Mouse (Mus musculus) small intestine, adult 2 months (tissue): ENCODE measurements around the gene Pkd1.

Experiments used
- CTCF ChIP-seq: fragments of 200-500 bp; IDR thresholded peaks from 2 replicates; pipeline ENCODE4 v1.5.1; 2012; ENCODE audit warnings: low read depth, mild to moderate bottlenecking, control low read depth, inconsistent platforms, low read length, moderate library complexity, mixed read lengths; ENCODE audit not compliant: insufficient replicate concordance, insufficient read length; ENCODE audit errors: extremely low read depth
- POLR2A ChIP-seq: fragments of 200-500 bp; IDR thresholded peaks from 2 replicates; pipeline ENCODE4 v1.6.1; 2012; ENCODE audit warnings: low read depth, mild to moderate bottlenecking, control low read depth, inconsistent platforms, low read length, moderate library complexity

DNA sequence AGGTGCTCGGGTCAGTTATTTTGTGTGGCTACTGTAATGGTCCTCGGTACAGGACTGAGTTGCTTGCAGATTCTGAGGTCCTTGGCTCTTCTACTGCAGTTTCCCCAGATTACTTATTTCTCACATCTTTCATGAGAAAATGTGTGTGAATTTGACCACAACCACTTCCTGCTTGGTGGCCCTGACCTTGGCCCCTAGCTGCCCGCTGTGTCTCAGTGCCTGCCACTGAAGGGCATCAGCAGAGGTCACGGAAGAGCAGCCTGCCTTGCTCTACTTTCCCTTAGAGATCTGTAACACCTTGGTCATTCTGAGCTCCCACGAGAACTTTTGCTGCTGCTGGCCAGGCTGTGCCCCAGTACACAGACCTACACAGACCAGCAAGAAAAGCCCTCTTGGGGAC is 14.0 kb downstream of the Pkd1 start:
- no peak for TF ChIP-seq CTCF
- TF ChIP-seq POLR2A, result no peak
